Mouse (Mus musculus) ES-Bruce4 (cell line): ENCODE results near the gene Bag5.

Source experiments
- CTCF ChIP-seq: IDR thresholded peaks from one replicate; pipeline ENCODE4 v1.8.1; 2011; ENCODE audit warnings: low read depth, low read length
- POLR2A ChIP-seq: IDR thresholded peaks from one replicate; pipeline ENCODE4 v1.8.1; 2011; ENCODE audit warnings: low read length; ENCODE audit not compliant: insufficient read depth

DNA sequence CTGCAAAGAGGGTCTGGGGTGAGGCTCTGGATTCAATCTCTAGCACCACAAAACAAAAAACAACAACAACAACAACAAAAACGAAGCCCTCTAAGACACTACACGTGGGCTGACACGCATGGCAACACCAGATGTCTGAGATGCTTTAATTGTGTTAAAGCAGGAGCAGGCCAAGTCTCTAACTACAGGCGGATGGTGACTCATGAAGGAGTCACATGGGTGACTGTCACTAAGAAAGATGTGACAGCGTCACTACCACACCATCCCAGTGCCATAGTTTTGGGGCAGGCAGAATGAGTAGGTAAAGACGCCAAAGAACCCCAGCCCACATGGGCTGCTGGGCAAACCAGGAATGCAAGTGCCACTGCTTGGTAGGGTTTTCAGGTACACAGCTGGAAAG, 39.4 kb upstream of the Bag5 start:
- TF ChIP-seq CTCF (no peak), POLR2A (no peak)
